In genomic region chr6:71621551-71621950, GRCm38 (mm10) we compare ENCODE assay signal across 23 mouse cellular contexts. TPM values are rescaled to one million over a fixed set of nuclear protein-coding genes. Genes with fewer than 3 reads are reported as not detected.
A peak's percentile ranks its signal among the peaks of the same experiment; 100 is the strongest.
DNase-seq lines count a peak whose midpoint lies in the region; ATAC-seq and TF ChIP-seq lines count a peak whose summit lies in the region.
"Had no signal": no experiment of that assay in that cellular context is flagged by ENCODE, and none has a peak within 500 bp of the region (broad histone marks: within the 10 kb centered on the region; RNA-seq: fewer than 3 reads in every experiment).

No protein-coding gene starts in this region.

- intact Hi-C loops in left cerebral cortex, adult 2 months (cut with DNase I), result no loop called here
- intact Hi-C loops in left cerebral cortex, postnatal 36 days (cut with DNase I), result no loop called here

- peaks cover 9% of the 10 kb centered on the region; the same call in 1 of the 2 replicates for H3K4me1 ChIP-seq in heart, embryonic 12.5 days (replicated peaks)
- H3K4me1 ChIP-seq: hindbrain, embryonic 12.5 days; intestine, embryonic 15.5 days; midbrain, embryonic 10.5 days; midbrain, embryonic 15.5 days; neural tube, embryonic 15.5 days had no signal

- H3K9me3 ChIP-seq in heart, embryonic 12.5 days (replicated peaks), result no peaks in the 10 kb centered on the region
- H3K9me3 ChIP-seq: G1E; hindbrain, embryonic 12.5 days; intestine, embryonic 15.5 days; midbrain, embryonic 10.5 days; midbrain, embryonic 15.5 days; neural tube, embryonic 15.5 days had no signal

- H3K27me3 ChIP-seq in heart, embryonic 12.5 days (replicated peaks), result no peaks in the 10 kb centered on the region
- H3K27me3 ChIP-seq: hindbrain, embryonic 12.5 days; intestine, embryonic 15.5 days; midbrain, embryonic 15.5 days; neural tube, embryonic 15.5 days had no signal

- H3K36me3 ChIP-seq in heart, embryonic 12.5 days, result peaks cover 66% of the 10 kb centered on the region

- DNase-seq in adrenal gland, postnatal 14 days, result peak; percentile 23
- DNase-seq in adrenal gland, postnatal 25 days, result no peak
- DNase-seq in heart, adult 11 months, result peak; percentile 92
- DNase-seq in left cerebral cortex, adult 2 months (ENCODE audit: extremely low spot score in 1 of 2, low spot score in 2 of 2), result no peak
- DNase-seq in left cerebral cortex, postnatal 36 days (ENCODE audit: low spot score in 2 of 2), result no peak
- no peak for DNase-seq in thymus, adult 18-20 months
- DNase-seq: gastrocnemius, postnatal 14 days; liver; lung, embryonic 14.5 days; retina, postnatal 1 day; right cerebral cortex, postnatal 25 days; thymus, postnatal 25 days had no signal

- no peak overlapping the region for H3K4me2 ChIP-seq in heart, embryonic 12.5 days
- H3K4me2 ChIP-seq: hindbrain, embryonic 12.5 days; intestine, embryonic 15.5 days; lung, embryonic 14.5 days; midbrain, embryonic 15.5 days; neural tube, embryonic 15.5 days had no signal

- no peak overlapping the region for H3K9ac ChIP-seq in heart, embryonic 12.5 days
- H3K9ac ChIP-seq: hindbrain, embryonic 12.5 days; intestine, embryonic 15.5 days; liver, embryonic 14.5 days; lung, embryonic 14.5 days; midbrain, embryonic 15.5 days; neural tube, embryonic 15.5 days had no signal

- H3K4me3 ChIP-seq in heart, embryonic 12.5 days, result no peak overlapping the region
- no peak overlapping the region for H3K4me3 ChIP-seq in left cerebral cortex, adult 2 months
- H3K4me3 ChIP-seq: erythroblast, embryonic 14.5 days; hindbrain, embryonic 12.5 days; intestine, embryonic 15.5 days; midbrain, embryonic 10.5 days; midbrain, embryonic 15.5 days; neural tube, embryonic 15.5 days had no signal

- no peak overlapping the region for H3K27ac ChIP-seq in heart, embryonic 12.5 days (ENCODE audit: poor library complexity, severe bottlenecking)
- H3K27ac ChIP-seq in left cerebral cortex, adult 2 months, result peak overlapping the region; percentile 38; the same call in 1 of the 2 replicates
- H3K27ac ChIP-seq: hindbrain, embryonic 12.5 days; hindbrain, postnatal 0 days; intestine, embryonic 15.5 days; liver, embryonic 14.5 days; midbrain, embryonic 10.5 days; midbrain, embryonic 15.5 days; neural tube, embryonic 15.5 days had no signal

- no peak for ATAC-seq in heart, embryonic 12.5 days (ENCODE audit: insufficient number of reproducible peaks, low FRiP score)
- ATAC-seq: forebrain, embryonic 16.5 days; hindbrain, postnatal 0 days; intestine, embryonic 15.5 days; midbrain, embryonic 15.5 days had no signal

- TF ChIP-seq CTCF in left cerebral cortex, adult 2 months (IDR thresholded peaks at IDR 0.05), result no peak

- WGBS in heart, embryonic 12.5 days, result 78% methylated on average over 5 of the region's 5 CpGs

RNA-seq across cellular contexts. Expression of gene Kdm3a, which starts 11.2 kb away (rescaled TPM):
- total RNA-seq in adrenal gland, postnatal 14 days (2021), result 35.1 and 44.3 TPM in 2 replicates
- total RNA-seq in adrenal gland, postnatal 25 days (2021), result 38.3 and 44.2 TPM in 2 replicates
- 48.5 and 51.7 TPM in 2 replicates for polyA plus RNA-seq in heart, embryonic 12.5 days (2016; fragmentation: Nextera tagmentation; extraction: Ambion mirVana)
- 10 to 100 TPM; 48.9 to 53.7 TPM for total RNA-seq in left cerebral cortex, adult 2 months (2021)
- 10 to 100 TPM; 37.7 to 60.2 TPM for total RNA-seq in left cerebral cortex, postnatal 36 days (2021)

Comparison
In these comparisons a context has a peak if more than half of its experiments do, and no peak if none do; other contexts are left out.
1. DNase-seq: peak in adrenal gland, postnatal 14 days (single experiment) and heart, adult 11 months (single experiment); none in adrenal gland, postnatal 25 days (single experiment), left cerebral cortex, adult 2 months (0 of 2), left cerebral cortex, postnatal 36 days (0 of 2) and thymus, adult 18-20 months (0 of 2).